Mouse (Mus musculus): ENCODE measurements around the gene Vcp. TPM values are rescaled to one million over a fixed set of nuclear protein-coding genes. Genes with fewer than 3 reads are reported as not detected.

Gene Vcp
- polyA plus RNA-seq, 1 experiment from 2014 or later: 205 TPM

DNA sequence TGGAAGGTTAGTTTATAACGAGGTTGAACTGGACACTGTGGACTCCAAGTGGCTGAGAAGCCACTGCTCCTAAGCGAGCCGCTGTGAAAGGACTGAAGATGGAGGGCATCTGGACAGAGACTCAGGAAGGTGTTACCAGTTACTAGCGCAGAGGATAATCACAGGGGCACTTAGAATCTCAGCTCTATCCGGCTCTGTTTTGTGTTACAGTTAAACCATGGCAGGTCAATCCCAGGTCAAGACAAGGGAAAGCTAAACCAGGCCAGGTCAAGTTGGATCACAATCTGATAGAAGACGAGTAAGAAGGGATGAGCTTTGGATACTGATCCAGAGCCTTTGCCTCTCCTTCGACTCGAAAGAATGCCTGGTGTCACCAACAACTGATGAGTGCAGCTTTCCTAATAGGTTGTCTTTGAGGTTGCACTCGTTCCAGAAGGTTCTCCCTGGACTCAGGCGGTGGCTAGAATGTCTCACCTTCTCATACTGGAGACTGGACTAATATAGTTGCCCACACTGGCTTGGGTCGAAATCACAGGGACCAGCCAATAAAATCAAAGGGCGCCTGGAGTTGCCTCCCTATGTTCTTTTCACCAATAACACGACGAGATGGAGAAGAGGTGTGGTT, 51.1 kb downstream of the Vcp start:
- H3K4me1 ChIP-seq (replicated peaks; ENCODE audit: control insufficient read depth, insufficient read depth, low read length): peaks cover 8% of the 10 kb centered on the region; the same call in 1 of the 2 replicates
- no peak overlapping the region for H3K27ac ChIP-seq (ENCODE audit: low read depth, low read length)
- peaks cover 17% of the 10 kb centered on the region; the same call in 1 of the 2 replicates for H3K27me3 ChIP-seq (replicated peaks; ENCODE audit: control insufficient read depth, insufficient read depth, low read length)
- no peak for TF ChIP-seq CTCF (IDR thresholded peaks at IDR 0.05; ENCODE audit: low read depth)
- H3K4me2 ChIP-seq (replicated peaks; ENCODE audit: low read depth): peak overlapping the region; percentile 91
- 6% methylated on average over 14 of the region's 14 CpGs for WGBS
- no peaks in the 10 kb centered on the region; the same call in 1 of the 2 replicates for H3K36me3 ChIP-seq (ENCODE audit: control insufficient read depth, insufficient read depth)
- ATAC-seq: no peak
- no peaks in the 10 kb centered on the region for H3K9me3 ChIP-seq (ENCODE audit: control insufficient read depth)
- peak overlapping the region; percentile 78 for H3K4me3 ChIP-seq (ENCODE audit: low read depth, low read length)
- peak overlapping the region; percentile 89; the same call in 1 of the 2 replicates for H3K9ac ChIP-seq (ENCODE audit: low read depth, low read length)

DNA sequence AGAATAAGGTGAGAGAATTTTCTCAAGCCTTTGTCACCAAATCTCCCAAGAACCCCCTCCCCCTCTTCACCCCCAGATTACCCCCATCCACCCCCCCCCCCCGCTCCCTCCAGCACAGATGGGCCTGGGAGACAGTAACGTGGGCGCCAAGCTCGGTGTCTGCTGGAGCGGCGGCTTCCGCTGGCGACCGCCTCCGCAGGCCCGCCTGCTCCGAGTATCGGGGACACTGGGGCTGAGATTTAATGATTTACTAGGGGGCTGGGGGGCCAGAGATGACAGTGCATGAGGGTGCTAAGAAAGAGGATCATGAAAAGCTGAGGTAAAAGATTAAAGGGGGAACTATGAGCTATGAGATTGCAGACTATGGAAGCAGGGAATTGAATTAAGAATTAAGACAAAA, 51.8 kb downstream of the Vcp start:
- H3K27me3 ChIP-seq (replicated peaks; ENCODE audit: control insufficient read depth, insufficient read depth, low read length): peaks cover 17% of the 10 kb centered on the region; the same call in 1 of the 2 replicates
- no peaks in the 10 kb centered on the region; the same call in 1 of the 2 replicates for H3K36me3 ChIP-seq (ENCODE audit: control insufficient read depth, insufficient read depth)
- H3K4me2 ChIP-seq (replicated peaks; ENCODE audit: low read depth): no peak overlapping the region
- peaks cover 8% of the 10 kb centered on the region; the same call in 1 of the 2 replicates for H3K4me1 ChIP-seq (replicated peaks; ENCODE audit: control insufficient read depth, insufficient read depth, low read length)
- no peak overlapping the region for H3K27ac ChIP-seq (ENCODE audit: low read depth, low read length)
- no peak overlapping the region for H3K4me3 ChIP-seq (ENCODE audit: low read depth, low read length)
- WGBS: 51% methylated on average over 13 of the region's 13 CpGs
- no peaks in the 10 kb centered on the region for H3K9me3 ChIP-seq (ENCODE audit: control insufficient read depth)
- TF ChIP-seq CTCF (IDR thresholded peaks at IDR 0.05; ENCODE audit: low read depth): no peak
- no peak overlapping the region for H3K9ac ChIP-seq (ENCODE audit: low read depth, low read length)
- no peak for ATAC-seq

DNA sequence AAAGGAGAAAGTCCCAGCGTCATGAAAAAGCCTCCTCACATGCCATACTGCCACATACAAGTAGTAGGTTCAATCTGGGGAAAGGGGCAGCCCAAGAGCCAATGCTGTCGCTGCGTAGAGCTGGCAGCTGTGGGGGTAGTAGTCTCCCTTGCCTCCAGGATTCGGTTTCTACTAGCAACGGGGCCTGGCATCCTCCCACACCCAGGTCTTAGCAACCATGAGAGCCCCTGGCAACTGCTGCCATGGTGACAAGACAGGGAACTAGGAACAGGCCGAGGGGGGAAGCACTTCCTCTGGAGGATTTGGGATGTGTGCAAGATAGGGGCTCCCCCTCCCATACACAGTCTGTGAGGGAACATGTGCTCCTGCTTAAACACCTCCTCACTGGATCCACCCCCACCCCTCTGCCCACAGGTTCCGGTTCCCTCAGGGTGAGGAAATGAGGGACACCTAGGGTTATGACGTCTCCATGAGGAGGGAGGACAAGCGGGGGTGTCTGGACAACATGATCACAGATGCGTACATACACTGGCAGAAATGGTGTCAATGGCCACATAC, 53.5 kb downstream of the Vcp start:
- Histone ChIP-seq H3K27ac (ENCODE audit: low read depth, low read length) (no peak overlapping the region), H3K36me3 (ENCODE audit: control insufficient read depth, insufficient read depth) (no peaks in the 10 kb centered on the region), H3K4me2 (replicated peaks; ENCODE audit: low read depth) (no peak overlapping the region), H3K9me3 (ENCODE audit: control insufficient read depth) (no peaks in the 10 kb centered on the region), H3K27me3 (replicated peaks; ENCODE audit: control insufficient read depth, insufficient read depth, low read length) (peaks cover 17% of the 10 kb centered on the region; the same call in 1 of the 2 replicates), H3K9ac (ENCODE audit: low read depth, low read length) (no peak overlapping the region), H3K4me1 (replicated peaks; ENCODE audit: control insufficient read depth, insufficient read depth, low read length) (peaks cover 8% of the 10 kb centered on the region; the same call in 1 of the 2 replicates), H3K4me3 (ENCODE audit: low read depth, low read length) (no peak overlapping the region)
- no peak for TF ChIP-seq CTCF (IDR thresholded peaks at IDR 0.05; ENCODE audit: low read depth)
- WGBS: 67% methylated on average over 10 of the region's 10 CpGs
- no peak for ATAC-seq

DNA sequence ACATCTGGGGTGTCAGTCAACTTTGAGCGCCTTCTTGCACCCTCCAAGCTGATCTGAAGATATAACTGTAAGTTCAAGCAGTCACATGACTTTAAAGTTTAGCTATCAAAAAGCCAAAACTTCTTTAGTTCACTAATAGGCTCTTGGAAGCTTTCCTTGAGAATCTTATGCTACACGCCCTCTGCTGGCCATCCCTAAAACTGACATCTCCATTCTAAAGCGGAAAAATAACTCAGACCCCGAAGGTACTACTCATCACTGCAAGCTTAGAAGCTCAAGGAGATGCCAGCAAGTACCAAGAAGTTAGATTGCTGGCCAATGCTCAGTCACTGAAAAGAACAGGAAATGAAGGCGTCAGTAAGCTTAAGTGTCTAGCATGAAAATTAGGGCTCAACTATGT, 54.4 kb downstream of the Vcp start:
- WGBS: 6% methylated on average over 5 of the region's 5 CpGs
- H3K4me3 ChIP-seq (ENCODE audit: low read depth, low read length): no peak overlapping the region
- no peak for ATAC-seq
- H3K4me1 ChIP-seq (replicated peaks; ENCODE audit: control insufficient read depth, insufficient read depth, low read length): peaks cover 5% of the 10 kb centered on the region; the same call in 1 of the 2 replicates
- TF ChIP-seq CTCF (IDR thresholded peaks at IDR 0.05; ENCODE audit: low read depth): peak; percentile 78
- H3K9me3 ChIP-seq (ENCODE audit: control insufficient read depth): no peaks in the 10 kb centered on the region
- no peak overlapping the region for H3K27ac ChIP-seq (ENCODE audit: low read depth, low read length)
- H3K27me3 ChIP-seq (replicated peaks; ENCODE audit: control insufficient read depth, insufficient read depth, low read length): peaks cover 17% of the 10 kb centered on the region; the same call in 1 of the 2 replicates
- H3K36me3 ChIP-seq (ENCODE audit: control insufficient read depth, insufficient read depth): no peaks in the 10 kb centered on the region
- no peak overlapping the region for H3K4me2 ChIP-seq (replicated peaks; ENCODE audit: low read depth)
- no peak overlapping the region for H3K9ac ChIP-seq (ENCODE audit: low read depth, low read length)

DNA sequence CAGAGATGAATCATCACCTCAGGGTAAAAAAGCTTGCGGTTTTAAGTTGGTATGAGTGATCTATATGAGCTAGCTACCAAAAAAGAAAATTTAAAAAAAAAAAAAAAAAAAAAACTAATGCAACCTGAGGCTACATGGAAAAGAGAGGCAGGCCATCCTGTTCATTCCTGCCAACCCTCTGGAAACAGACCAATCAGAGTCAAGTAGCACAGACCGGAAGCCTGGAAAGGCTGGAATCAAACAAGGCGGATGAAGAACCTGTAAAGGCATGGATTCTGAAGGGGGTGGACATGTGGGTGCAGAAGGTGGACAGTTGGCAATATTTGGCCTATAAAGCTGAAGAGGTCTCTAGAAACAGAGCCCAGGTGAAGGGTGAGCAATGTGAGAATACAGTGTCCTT, 54.9 kb downstream of the Vcp start:
- no peak for TF ChIP-seq CTCF (IDR thresholded peaks at IDR 0.05; ENCODE audit: low read depth)
- 88% methylated on average over 3 of the region's 3 CpGs for WGBS

DNA sequence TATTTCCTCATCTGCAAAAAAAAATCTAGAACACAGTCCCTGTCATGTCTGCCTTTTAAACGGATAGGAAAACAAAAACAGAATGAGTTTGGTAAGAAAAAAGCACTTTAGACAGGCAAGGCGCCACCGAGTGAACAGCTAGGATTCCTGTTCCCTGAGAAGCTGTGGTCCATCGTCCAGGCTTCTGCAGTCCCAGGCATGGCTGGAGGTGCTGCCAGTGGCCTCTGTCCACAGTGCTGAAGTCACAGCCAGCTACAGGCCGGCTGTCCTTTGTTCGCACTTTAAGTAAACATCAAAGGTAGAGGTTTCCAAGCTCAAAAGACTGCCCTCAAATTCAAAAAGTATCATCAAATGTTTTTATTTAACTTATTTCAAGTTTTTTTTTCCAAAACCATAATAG, 55.3 kb downstream of the Vcp start:
- TF ChIP-seq CTCF (IDR thresholded peaks at IDR 0.05; ENCODE audit: low read depth): no peak
- H3K4me2 ChIP-seq (replicated peaks; ENCODE audit: low read depth): no peak overlapping the region
- H3K9ac ChIP-seq (ENCODE audit: low read depth, low read length): no peak overlapping the region
- peaks cover 2% of the 10 kb centered on the region; the same call in 1 of the 2 replicates for H3K4me1 ChIP-seq (replicated peaks; ENCODE audit: control insufficient read depth, insufficient read depth, low read length)
- no peak overlapping the region for H3K27ac ChIP-seq (ENCODE audit: low read depth, low read length)
- peaks cover 22% of the 10 kb centered on the region; the same call in 1 of the 2 replicates for H3K27me3 ChIP-seq (replicated peaks; ENCODE audit: control insufficient read depth, insufficient read depth, low read length)
- H3K4me3 ChIP-seq (ENCODE audit: low read depth, low read length): no peak overlapping the region
- no peak for ATAC-seq
- H3K9me3 ChIP-seq (ENCODE audit: control insufficient read depth): no peaks in the 10 kb centered on the region
- 2% methylated on average over 6 of the region's 6 CpGs for WGBS
- H3K36me3 ChIP-seq (ENCODE audit: control insufficient read depth, insufficient read depth): no peaks in the 10 kb centered on the region

More for the DNA sequence above, 54.9 kb downstream of the Vcp start:
- H3K9me3 ChIP-seq (ENCODE audit: control insufficient read depth): no peaks in the 10 kb centered on the region
- H3K27me3 ChIP-seq (replicated peaks; ENCODE audit: control insufficient read depth, insufficient read depth, low read length): peaks cover 20% of the 10 kb centered on the region; the same call in 1 of the 2 replicates
- H3K9ac ChIP-seq (ENCODE audit: low read depth, low read length): no peak overlapping the region
- no peak for ATAC-seq
- H3K4me3 ChIP-seq (ENCODE audit: low read depth, low read length): no peak overlapping the region
- H3K36me3 ChIP-seq (ENCODE audit: control insufficient read depth, insufficient read depth): no peaks in the 10 kb centered on the region
- peaks cover 5% of the 10 kb centered on the region; the same call in 1 of the 2 replicates for H3K4me1 ChIP-seq (replicated peaks; ENCODE audit: control insufficient read depth, insufficient read depth, low read length)
- no peak overlapping the region for H3K4me2 ChIP-seq (replicated peaks; ENCODE audit: low read depth)
- no peak overlapping the region for H3K27ac ChIP-seq (ENCODE audit: low read depth, low read length)
